Mouse (Mus musculus) hindbrain, embryonic 13.5 days (tissue): ENCODE data around the gene Kansl1. TPM values are rescaled to one million over a fixed set of nuclear protein-coding genes. Genes with fewer than 3 reads are reported as not detected.
A peak's percentile ranks its signal among the peaks of the same experiment; 100 is the strongest.

Experiments used
- ATAC-seq: fragments of 200-750 bp; cut with Nextera tagmentation; 2 replicates; pipeline ENCODE4 v1.8.0; 2017; ENCODE audit warnings: moderate TSS enrichment; ENCODE audit not compliant: low FRiP score
- H3K27ac ChIP-seq: fragments of 300-500 bp; sonication (generic); 2 replicates; pipeline ENCODE4 v1.5.1; 2015; ENCODE audit warnings: inconsistent platforms, mild to moderate bottlenecking, moderate library complexity
- H3K27me3 ChIP-seq: fragments of 300-500 bp; sonication (generic); 2 replicates; pipeline ENCODE4 v1.6.1; 2015; ENCODE audit warnings: mild to moderate bottlenecking, inconsistent platforms
- H3K36me3 ChIP-seq: fragments of 300-500 bp; sonication (generic); 2 replicates; pipeline ENCODE4 v1.6.1; 2015; ENCODE audit warnings: mild to moderate bottlenecking, inconsistent platforms
- H3K4me1 ChIP-seq: fragments of 300-500 bp; sonication (generic); replicated peaks from 2 replicates; pipeline ENCODE4 v1.6.1; 2015; ENCODE audit warnings: inconsistent platforms
- H3K4me2 ChIP-seq: fragments of 300-500 bp; sonication (generic); 2 replicates; pipeline ENCODE4 v1.6.1; 2015; ENCODE audit warnings: inconsistent platforms, mild to moderate bottlenecking, moderate library complexity
- H3K4me3 ChIP-seq: fragments of 300-500 bp; sonication (generic); 2 replicates; pipeline ENCODE4 v1.5.1; 2015; ENCODE audit warnings: mild to moderate bottlenecking, inconsistent platforms
- H3K9ac ChIP-seq: fragments of 300-500 bp; sonication (generic); 2 replicates; pipeline ENCODE4 v1.6.1; 2015; ENCODE audit warnings: mild to moderate bottlenecking, inconsistent platforms
- H3K9me3 ChIP-seq: fragments of 300-500 bp; sonication (generic); 2 replicates; pipeline ENCODE4 v1.6.1; 2016; ENCODE audit warnings: inconsistent platforms
- WGBS: fragments of 180-500 bp; shearing (Covaris S2); methylation state at CpG from one replicate; pipeline ENCODE4 v1.1.7; 2015; 5-methylcytosine and 5-hydroxymethylcytosine counted together
- polyA plus RNA-seq: library from polyadenylated mRNA; unstranded; fragments of >200 nt; fragmentation: Nextera tagmentation; extraction: Ambion mirVana; gene quantifications from 2 replicates; pipeline ENCODE4 v1.2.1, GENCODE M21; 2015

Kansl1 gene
- polyA plus RNA-seq, 1 experiment from 2014 or later, result 27.9 TPM

DNA sequence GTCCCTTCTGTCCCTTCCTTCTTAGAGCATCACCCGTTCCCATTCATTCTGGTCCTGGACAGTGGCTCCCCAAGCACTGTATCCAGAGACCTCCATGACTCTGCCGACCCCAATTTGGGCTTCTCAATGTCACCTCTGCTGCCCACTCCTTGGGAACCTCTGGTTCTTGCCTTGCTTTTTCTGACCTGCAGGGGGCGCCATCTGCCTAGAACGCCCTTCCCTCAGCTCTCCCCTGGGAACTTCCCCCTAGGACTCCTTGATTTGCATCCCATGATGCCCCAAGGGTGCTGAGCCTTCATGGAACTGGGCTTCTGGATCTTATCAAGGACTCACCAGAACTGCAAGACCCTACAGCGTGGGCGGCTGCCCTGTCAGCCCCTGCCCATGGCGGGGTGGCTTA lies 157.0 kb downstream of the Kansl1 start:
- H3K9me3 ChIP-seq, result no peaks in the 10 kb centered on the region
- ATAC-seq, result no peak
- H3K4me1 ChIP-seq, result no peaks in the 10 kb centered on the region
- no peak overlapping the region for H3K27ac ChIP-seq
- no peak overlapping the region for H3K9ac ChIP-seq
- no peak overlapping the region for H3K4me3 ChIP-seq
- H3K27me3 ChIP-seq, result peaks cover 20% of the 10 kb centered on the region
- peaks cover 73% of the 10 kb centered on the region for H3K36me3 ChIP-seq
- no peak overlapping the region for H3K4me2 ChIP-seq
- WGBS, result 70% methylated on average over 7 of the region's 7 CpGs

- H3K4me2 ChIP-seq, result no peak overlapping the region
- peaks cover 81% of the 10 kb centered on the region for H3K36me3 ChIP-seq
- no peak overlapping the region for H3K27ac ChIP-seq
- H3K9ac ChIP-seq, result no peak overlapping the region
- no peaks in the 10 kb centered on the region for H3K9me3 ChIP-seq
- no peak overlapping the region for H3K4me3 ChIP-seq
- peaks cover 20% of the 10 kb centered on the region for H3K27me3 ChIP-seq
- H3K4me1 ChIP-seq, result no peaks in the 10 kb centered on the region
- 16% methylated on average over 23 of the region's 23 CpGs for WGBS
- ATAC-seq, result no peak
Measured at GRCm38 (mm10) chr11:104310226-104310887, 158.3 kb downstream of the Kansl1 start.

- Histone ChIP-seq H3K4me3 (no peak overlapping the region), H3K9ac (no peak overlapping the region; the same call in 1 of the 2 replicates), H3K36me3 (peaks cover 89% of the 10 kb centered on the region), H3K4me2 (no peak overlapping the region), H3K9me3 (no peaks in the 10 kb centered on the region), H3K27me3 (peaks cover 20% of the 10 kb centered on the region), H3K27ac (no peak overlapping the region), H3K4me1 (no peaks in the 10 kb centered on the region)
- ATAC-seq, result no peak
- 43% methylated on average over 12 of the region's 12 CpGs for WGBS
Measured at GRCm38 (mm10) chr11:104309377-104310225, 159.1 kb downstream of the Kansl1 start.

GRCm38 (mm10) chr11:104307136-104307535 lies 161.5 kb downstream of the Kansl1 start:
- Histone ChIP-seq H3K4me3 (no peak overlapping the region), H3K27me3 (peaks cover 20% of the 10 kb centered on the region), H3K9ac (no peak overlapping the region), H3K4me2 (no peak overlapping the region), H3K27ac (no peak overlapping the region), H3K9me3 (no peaks in the 10 kb centered on the region), H3K36me3 (peaks cover 90% of the 10 kb centered on the region), H3K4me1 (peaks cover 9% of the 10 kb centered on the region)
- 71% methylated on average over 4 of the region's 4 CpGs for WGBS
- ATAC-seq, result no peak

DNA sequence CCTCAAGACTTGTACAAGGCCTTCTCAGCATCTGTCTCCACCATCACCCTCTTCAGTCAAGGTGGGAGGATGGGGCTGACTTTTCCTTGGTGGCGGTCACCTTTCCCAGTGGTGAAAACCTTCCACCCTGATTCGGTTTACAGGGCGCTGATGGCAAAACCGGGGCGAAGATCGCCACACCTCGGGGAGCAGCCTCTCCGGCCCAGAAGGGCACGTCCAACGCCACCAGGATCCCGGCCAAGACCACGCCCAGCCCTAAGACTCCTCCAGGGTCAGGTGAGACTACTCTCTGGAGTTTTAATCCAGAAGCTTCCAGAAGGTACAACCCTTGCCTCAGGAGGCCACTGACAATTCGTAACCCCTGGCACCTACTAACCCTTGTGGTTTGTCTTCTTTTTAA lies 162.2 kb downstream of the Kansl1 start:
- H3K27me3 ChIP-seq, result peaks cover 18% of the 10 kb centered on the region
- H3K4me2 ChIP-seq, result no peak overlapping the region
- no peak overlapping the region for H3K27ac ChIP-seq
- 94% methylated on average over 13 of the region's 13 CpGs for WGBS
- peaks cover 10% of the 10 kb centered on the region for H3K4me1 ChIP-seq
- peaks cover 90% of the 10 kb centered on the region for H3K36me3 ChIP-seq
- no peak overlapping the region for H3K9ac ChIP-seq
- no peak overlapping the region for H3K4me3 ChIP-seq
- no peaks in the 10 kb centered on the region for H3K9me3 ChIP-seq
- no peak for ATAC-seq

DNA sequence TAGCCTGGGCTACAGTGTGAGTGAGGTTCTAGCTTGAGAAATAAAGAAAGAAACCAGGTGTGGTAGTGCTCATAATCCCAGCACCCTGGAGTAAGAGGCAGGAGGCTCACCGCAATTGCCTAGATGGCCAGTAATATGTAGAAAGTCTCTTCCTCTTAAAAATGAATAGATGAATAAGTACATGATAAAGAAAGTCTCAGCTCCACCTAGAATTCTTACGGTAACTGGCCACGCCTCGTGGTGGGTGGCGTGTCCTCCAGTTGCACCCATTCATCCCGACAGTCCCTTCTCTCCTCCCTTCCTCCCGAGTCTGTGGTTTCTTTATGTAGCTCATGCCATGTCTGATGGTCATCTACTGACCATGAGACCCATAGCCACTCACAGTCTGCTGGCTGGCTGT lies 162.9 kb downstream of the Kansl1 start:
- Histone ChIP-seq H3K4me3 (no peak overlapping the region), H3K4me1 (peaks cover 10% of the 10 kb centered on the region), H3K27me3 (peaks cover 15% of the 10 kb centered on the region), H3K9me3 (no peaks in the 10 kb centered on the region), H3K9ac (no peak overlapping the region), H3K27ac (no peak overlapping the region), H3K36me3 (peaks cover 87% of the 10 kb centered on the region), H3K4me2 (no peak overlapping the region)
- whole genome bisulfite sequencing, result 94% methylated on average over 7 of the region's 7 CpGs
- no peak for ATAC-seq

- H3K9ac ChIP-seq, result no peak overlapping the region
- no peak overlapping the region; the same call in 1 of the 2 replicates for H3K27ac ChIP-seq
- H3K27me3 ChIP-seq, result 0 out of 2 replicates have a peak, but pooled peaks cover 2% of the 10 kb centered on the region
- WGBS, result 62% methylated on average over 8 of the region's 8 CpGs
- H3K4me3 ChIP-seq, result no peak overlapping the region
- H3K4me1 ChIP-seq, result peaks cover 16% of the 10 kb centered on the region
- no peaks in the 10 kb centered on the region for H3K9me3 ChIP-seq
- peaks cover 89% of the 10 kb centered on the region for H3K36me3 ChIP-seq
- no peak for ATAC-seq
- no peak overlapping the region for H3K4me2 ChIP-seq
Measured at GRCm38 (mm10) chr11:104303088-104303960, 165.3 kb downstream of the Kansl1 start.

GRCm38 (mm10) chr11:104302628-104303027 lies 166.0 kb downstream of the Kansl1 start:
- 46% methylated on average over 12 of the region's 12 CpGs for WGBS
- no peaks in the 10 kb centered on the region for H3K9me3 ChIP-seq
- no peaks in the 10 kb centered on the region for H3K27me3 ChIP-seq
- H3K4me1 ChIP-seq, result peaks cover 18% of the 10 kb centered on the region
- H3K4me3 ChIP-seq, result no peak overlapping the region
- no peak overlapping the region for H3K9ac ChIP-seq
- H3K27ac ChIP-seq, result no peak overlapping the region
- no peak for ATAC-seq
- H3K36me3 ChIP-seq, result peaks cover 85% of the 10 kb centered on the region
- no peak overlapping the region for H3K4me2 ChIP-seq

DNA sequence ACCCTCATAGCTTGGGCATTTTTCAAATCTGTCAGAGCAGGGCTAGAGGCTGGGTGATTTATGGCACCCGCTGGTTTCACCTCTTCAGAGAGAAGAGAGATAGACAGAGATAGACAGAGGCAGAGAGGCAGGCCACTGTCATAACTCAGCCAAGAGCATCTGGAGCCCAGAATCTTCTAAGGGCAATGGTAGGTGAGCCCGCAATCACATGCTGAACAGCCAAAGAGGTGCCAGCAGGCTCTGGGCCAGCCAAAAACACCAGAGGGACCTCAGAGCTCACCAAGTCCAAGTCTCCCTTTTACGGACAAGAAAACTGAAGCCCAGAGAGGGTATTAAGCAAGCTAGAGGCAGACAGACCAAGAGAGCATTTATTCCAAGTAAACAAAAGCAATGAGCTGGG lies 171.0 kb downstream of the Kansl1 start:
- Histone ChIP-seq H3K4me2 (no peak overlapping the region), H3K4me1 (peaks cover 20% of the 10 kb centered on the region), H3K4me3 (no peak overlapping the region), H3K36me3 (peaks cover 75% of the 10 kb centered on the region), H3K9ac (no peak overlapping the region), H3K27me3 (no peaks in the 10 kb centered on the region), H3K27ac (peak overlapping the region; percentile 56), H3K9me3 (no peaks in the 10 kb centered on the region)
- 86% methylated on average over 3 of the region's 3 CpGs for WGBS
- no peak for ATAC-seq

DNA sequence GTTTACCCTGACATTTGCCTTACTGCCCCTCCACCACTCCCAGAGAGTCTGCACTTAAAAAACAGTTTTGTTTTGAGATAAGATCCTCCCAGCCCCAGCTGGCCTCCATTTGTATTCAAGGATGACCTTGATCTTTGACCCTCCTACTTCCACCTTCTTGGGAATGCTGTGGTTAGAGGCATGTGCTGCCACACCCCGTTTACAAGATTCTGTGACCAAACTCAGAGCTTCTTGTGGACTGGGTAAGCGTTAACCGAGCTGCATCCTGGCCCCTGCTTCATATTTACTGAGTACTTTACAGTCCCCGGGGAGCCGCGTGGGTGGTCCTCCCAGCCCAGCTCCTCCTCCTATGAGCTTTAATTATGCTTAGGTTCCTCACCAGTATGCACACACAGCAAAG lies 173.0 kb downstream of the Kansl1 start:
- no peak overlapping the region for H3K9ac ChIP-seq
- peaks cover 68% of the 10 kb centered on the region for H3K36me3 ChIP-seq
- H3K4me2 ChIP-seq, result no peak overlapping the region
- H3K27ac ChIP-seq, result no peak overlapping the region
- H3K4me1 ChIP-seq, result peaks cover 15% of the 10 kb centered on the region; the same call in 1 of the 2 replicates
- H3K27me3 ChIP-seq, result no peaks in the 10 kb centered on the region
- WGBS, result 36% methylated on average over 6 of the region's 6 CpGs
- no peak for ATAC-seq
- H3K9me3 ChIP-seq, result no peaks in the 10 kb centered on the region
- H3K4me3 ChIP-seq, result no peak overlapping the region

DNA sequence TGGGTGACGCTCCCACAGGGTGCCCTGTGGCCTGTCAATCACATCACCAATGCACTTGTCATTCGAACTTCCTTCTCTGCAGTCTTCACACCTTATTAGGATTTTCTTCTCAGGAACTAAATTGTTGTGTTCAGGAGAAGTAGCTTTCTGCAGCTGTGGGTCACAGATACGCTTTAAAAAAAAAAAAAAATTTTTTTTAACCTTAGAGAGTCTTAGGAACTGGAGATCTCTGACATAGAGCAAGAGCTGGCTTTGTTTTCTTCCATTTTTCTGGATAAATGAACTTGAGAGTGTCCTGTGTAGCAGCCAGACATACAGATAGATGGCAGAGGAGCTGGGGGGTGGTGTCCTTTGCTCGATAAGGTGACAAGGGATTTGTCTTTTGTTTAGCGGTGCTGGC lies 173.5 kb downstream of the Kansl1 start:
- ATAC-seq, result no peak
- Histone ChIP-seq H3K9ac (no peak overlapping the region), H3K4me2 (no peak overlapping the region), H3K27ac (no peak overlapping the region), H3K36me3 (peaks cover 70% of the 10 kb centered on the region), H3K4me3 (no peak overlapping the region), H3K4me1 (peaks cover 15% of the 10 kb centered on the region; the same call in 1 of the 2 replicates), H3K9me3 (no peaks in the 10 kb centered on the region), H3K27me3 (no peaks in the 10 kb centered on the region)
- WGBS, result 54% methylated on average over 5 of the region's 5 CpGs

GRCm38 (mm10) chr11:104293241-104293640 lies 175.4 kb downstream of the Kansl1 start:
- Histone ChIP-seq H3K4me2 (no peak overlapping the region), H3K9me3 (no peaks in the 10 kb centered on the region), H3K27ac (no peak overlapping the region), H3K4me1 (peaks cover 22% of the 10 kb centered on the region), H3K4me3 (no peak overlapping the region), H3K27me3 (no peaks in the 10 kb centered on the region), H3K9ac (no peak overlapping the region), H3K36me3 (peaks cover 68% of the 10 kb centered on the region)
- WGBS, result 82% methylated on average over 9 of the region's 9 CpGs
- no peak for ATAC-seq
